Mouse (Mus musculus) limb, embryonic 10.5 days (tissue): ENCODE measurements at regions not wholly inside any gene's neighbourhood (a gene's known extent, or its start where the extent isn't known, plus 50 kb on each side); places are given as distances from the start of the nearest gene placed in this dataset.

Experiments
- DNase-seq: peaks from one replicate; pipeline ENCODE4 v3.0.0-alpha.2; 2017; ENCODE audit warnings: low spot score
- H3K27ac ChIP-seq: fragments of 300-500 bp; sonication (generic); 2 replicates; pipeline ENCODE4 v1.5.1; 2016; ENCODE audit warnings: mild to moderate bottlenecking
- H3K27me3 ChIP-seq: fragments of 300-500 bp; sonication (generic); 2 replicates; pipeline ENCODE4 v1.6.1; 2016; ENCODE audit warnings: low read depth, mild to moderate bottlenecking; ENCODE audit not compliant: poor library complexity, severe bottlenecking
- H3K36me3 ChIP-seq: fragments of 300-500 bp; sonication (generic); 2 replicates; pipeline ENCODE4 v1.6.1; 2016; ENCODE audit warnings: mild to moderate bottlenecking, moderate library complexity
- H3K4me1 ChIP-seq: fragments of 300-500 bp; sonication (generic); 2 replicates; pipeline ENCODE4 v1.6.1; 2016
- H3K4me3 ChIP-seq: fragments of 300-500 bp; sonication (generic); 2 replicates; pipeline ENCODE4 v1.5.1; 2016; ENCODE audit warnings: mild to moderate bottlenecking, moderate library complexity
- H3K9me3 ChIP-seq: fragments of 300-500 bp; sonication (generic); replicated peaks from 2 replicates; pipeline ENCODE4 v1.6.1; 2016; ENCODE audit warnings: mild to moderate bottlenecking
- WGBS: fragments of 180-500 bp; shearing (Covaris S2); methylation state at CpG from one replicate; pipeline ENCODE4 v1.1.7; 2016; 5-methylcytosine and 5-hydroxymethylcytosine counted together

DNA sequence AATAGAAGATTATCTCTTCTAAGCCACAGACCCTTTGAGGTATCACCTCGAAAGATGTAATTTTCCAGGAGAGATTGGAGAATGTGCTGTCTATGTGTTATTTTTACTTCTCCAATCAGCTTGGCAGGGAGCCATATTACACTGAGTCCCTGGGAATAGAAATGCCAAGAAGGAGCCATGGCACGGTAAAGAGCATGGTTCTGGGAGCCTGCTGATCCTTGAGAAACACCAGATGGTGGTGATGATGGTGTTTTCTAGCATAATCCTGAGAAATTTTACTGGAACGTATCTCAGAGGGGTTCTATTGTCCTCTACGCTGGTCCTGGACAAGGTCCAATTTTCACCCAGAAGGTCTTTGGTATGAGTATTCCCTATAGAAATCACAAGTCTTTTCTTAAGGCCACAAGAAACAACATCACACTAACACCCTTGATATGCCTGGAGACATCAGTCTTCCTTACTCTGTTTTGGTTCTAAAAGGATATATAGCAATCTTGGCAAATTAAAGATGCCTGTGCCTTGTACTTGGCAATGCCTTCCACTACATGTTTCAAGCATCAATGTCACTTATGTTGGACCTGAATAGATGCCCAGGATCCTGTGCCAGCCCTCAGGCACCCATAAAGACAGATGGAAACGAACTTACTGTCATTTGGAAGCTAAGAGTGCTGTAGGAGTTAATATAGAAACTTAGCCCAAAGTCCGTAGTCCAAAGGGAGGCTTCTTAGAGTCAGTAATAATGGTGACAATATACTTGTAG, 1449.8 kb upstream of the Lrrc6 start:
- no peak overlapping the region for H3K4me3 ChIP-seq
- DNase-seq: no peak
- 88% methylated on average over 6 of the region's 6 CpGs for WGBS

DNA sequence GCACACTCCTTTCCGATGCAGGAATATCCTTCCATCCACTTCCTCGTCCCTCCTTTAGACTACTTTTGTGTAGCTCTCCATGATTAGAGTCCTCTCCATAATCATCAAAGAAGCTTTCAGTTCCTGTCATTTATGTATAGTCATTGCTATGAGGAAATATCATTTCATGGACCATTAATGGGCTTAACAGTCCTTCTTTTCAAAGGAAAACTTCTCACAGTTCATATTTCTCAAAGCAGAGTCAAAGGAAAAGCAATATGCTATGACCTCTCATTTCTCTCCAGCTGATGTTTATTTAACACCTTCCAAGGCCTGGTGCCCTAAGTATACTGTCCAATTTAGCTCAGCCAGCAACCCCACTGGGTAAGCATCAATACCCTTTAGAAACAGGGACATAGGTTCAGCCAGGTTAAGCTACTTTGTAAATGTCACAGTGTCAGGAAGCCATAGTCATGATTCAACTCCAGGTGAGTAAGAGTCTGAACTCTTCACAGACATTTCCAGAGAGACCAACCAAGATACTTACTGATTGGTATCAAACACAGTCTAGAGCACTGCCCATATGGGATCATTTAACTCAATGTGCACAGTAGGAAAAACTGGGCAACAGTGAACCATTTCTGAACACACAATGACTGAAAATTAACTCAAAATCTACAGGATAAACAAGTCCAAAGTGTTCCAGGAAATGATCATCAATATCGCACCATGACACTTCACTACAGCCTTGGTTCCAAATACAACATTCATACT, 1443.8 kb upstream of the Lrrc6 start:
- Histone ChIP-seq H3K4me1 (no peaks in the 10 kb centered on the region), H3K9me3 (no peaks in the 10 kb centered on the region), H3K36me3 (no peaks in the 10 kb centered on the region), H3K4me3 (no peak overlapping the region), H3K27ac (no peak overlapping the region), H3K27me3 (no peaks in the 10 kb centered on the region)
- 90% methylated on average over 3 of the region's 3 CpGs for WGBS
- DNase-seq: no peak

More for the DNA sequence above, 1449.8 kb upstream of the Lrrc6 start:
- Histone ChIP-seq H3K36me3 (no peaks in the 10 kb centered on the region), H3K4me1 (no peaks in the 10 kb centered on the region), H3K9me3 (no peaks in the 10 kb centered on the region), H3K27ac (no peak overlapping the region), H3K27me3 (no peaks in the 10 kb centered on the region)

DNA sequence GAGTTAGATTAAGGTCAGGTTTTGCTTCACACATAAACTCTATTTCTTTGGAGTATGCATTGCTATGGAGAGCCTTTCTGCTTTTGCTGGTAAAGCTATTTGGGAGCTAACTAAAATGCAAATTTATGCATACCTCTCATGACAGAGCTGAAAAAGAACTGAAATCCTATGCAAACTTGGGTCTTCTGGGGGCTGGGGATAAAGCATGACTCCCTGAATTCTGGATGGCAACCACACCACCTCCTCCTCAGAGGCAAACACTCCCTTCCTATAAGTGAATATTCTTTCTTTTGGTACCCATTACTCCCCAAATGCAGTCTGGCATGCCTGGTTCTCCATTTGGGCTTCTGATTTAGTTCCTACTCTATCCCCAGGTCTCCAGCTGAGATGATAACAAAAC, 1442.3 kb upstream of the Lrrc6 start:
- no peaks in the 10 kb centered on the region for H3K36me3 ChIP-seq
- no peaks in the 10 kb centered on the region for H3K27me3 ChIP-seq
- H3K27ac ChIP-seq: no peak overlapping the region
- no peak for DNase-seq
- no peaks in the 10 kb centered on the region for H3K9me3 ChIP-seq
- no peak overlapping the region for H3K4me3 ChIP-seq
- no peaks in the 10 kb centered on the region for H3K4me1 ChIP-seq

DNA sequence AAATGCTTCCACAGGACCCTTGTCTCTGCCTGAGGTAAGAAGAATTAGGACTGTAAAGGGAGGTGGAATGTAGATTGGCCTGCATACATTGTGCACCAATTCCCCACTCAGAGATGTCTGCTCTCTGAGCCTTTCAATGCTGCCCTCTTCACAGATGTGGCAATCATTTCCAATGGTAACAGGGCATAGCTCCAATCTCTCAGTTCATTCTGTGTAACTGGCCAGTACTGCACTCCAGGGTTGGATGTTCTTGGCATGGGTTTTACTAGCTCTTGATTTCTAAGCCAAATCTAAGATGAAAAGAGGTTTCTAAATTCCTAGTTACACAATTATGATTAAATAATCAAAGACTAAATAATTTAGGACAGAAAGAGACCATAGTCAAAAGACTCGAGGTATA, 1439.8 kb upstream of the Lrrc6 start:
- Histone ChIP-seq H3K27me3 (no peaks in the 10 kb centered on the region), H3K9me3 (no peaks in the 10 kb centered on the region), H3K4me3 (no peak overlapping the region), H3K4me1 (no peaks in the 10 kb centered on the region), H3K27ac (no peak overlapping the region), H3K36me3 (no peaks in the 10 kb centered on the region)
- 96% methylated on average over 1 of the region's 1 CpGs for WGBS
- no peak for DNase-seq

DNA sequence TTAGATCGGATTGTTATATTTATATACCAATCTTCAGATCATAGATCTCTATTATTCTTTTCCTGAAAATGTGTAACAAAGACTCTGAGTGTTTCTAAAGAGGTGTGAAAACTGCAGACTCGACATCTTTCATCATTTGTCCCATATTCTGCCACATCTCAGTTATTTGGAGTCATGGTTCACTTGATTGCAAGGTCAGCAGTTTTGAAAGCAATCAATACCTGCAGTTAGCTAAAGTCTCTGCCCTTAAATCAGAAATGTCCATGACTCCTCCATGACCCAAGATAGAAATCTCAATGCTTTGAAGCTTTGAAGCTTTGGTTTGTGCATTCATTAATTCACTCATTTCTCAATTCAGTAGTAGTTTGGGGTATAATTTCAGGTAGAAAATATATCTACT, 1424.2 kb upstream of the Lrrc6 start:
- no peak for DNase-seq
- WGBS: 74% methylated on average over 2 of the region's 2 CpGs
- H3K4me1 ChIP-seq: no peaks in the 10 kb centered on the region

DNA sequence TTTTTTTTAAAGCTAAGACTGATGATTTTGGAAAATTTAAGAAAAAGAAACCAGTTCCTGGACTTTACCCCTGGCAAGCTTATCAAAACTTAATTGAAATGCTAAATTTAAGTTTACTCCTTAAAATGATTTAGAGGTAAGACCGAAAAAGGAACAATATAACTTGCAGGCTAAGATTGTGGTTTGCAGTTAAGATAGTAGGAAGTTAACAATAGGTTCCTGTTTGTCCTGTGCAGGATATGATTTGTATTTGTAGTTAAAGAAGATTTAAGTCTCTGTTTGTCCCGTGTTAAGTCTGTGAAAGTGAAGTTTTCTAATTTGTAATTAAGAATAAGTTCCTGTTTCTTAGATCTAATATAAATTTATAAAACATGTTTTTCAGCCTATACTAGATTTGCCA, 1406.3 kb upstream of the Lrrc6 start:
- WGBS: 86% methylated on average over 2 of the region's 2 CpGs
- no peak for DNase-seq
- Histone ChIP-seq H3K36me3 (no peaks in the 10 kb centered on the region), H3K9me3 (no peaks in the 10 kb centered on the region), H3K4me3 (no peak overlapping the region), H3K27ac (no peak overlapping the region), H3K4me1 (no peaks in the 10 kb centered on the region), H3K27me3 (no peaks in the 10 kb centered on the region)

More for the DNA sequence above, 1424.2 kb upstream of the Lrrc6 start:
- Histone ChIP-seq H3K27ac (no peak overlapping the region), H3K27me3 (no peaks in the 10 kb centered on the region), H3K36me3 (no peaks in the 10 kb centered on the region), H3K4me3 (no peak overlapping the region), H3K9me3 (no peaks in the 10 kb centered on the region)

DNA sequence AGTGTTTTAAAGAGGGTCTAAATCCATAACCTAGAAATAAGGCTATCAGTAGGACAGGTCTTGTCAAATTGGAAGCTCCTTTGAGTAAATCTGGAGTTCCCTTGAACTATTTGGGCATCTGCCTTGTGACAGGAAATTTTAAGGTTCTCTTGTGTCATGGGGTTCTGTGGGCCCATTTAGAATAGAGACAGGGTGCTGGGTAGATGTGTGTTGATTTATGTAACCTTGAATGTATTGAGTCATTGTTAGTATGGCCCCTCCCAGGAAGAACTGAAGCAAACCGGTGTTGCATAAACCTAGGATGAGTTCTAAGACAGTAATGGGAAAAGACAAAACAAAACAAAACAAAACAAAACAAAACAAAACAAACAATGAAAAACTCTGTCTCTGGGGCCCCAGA, 1404.6 kb upstream of the Lrrc6 start:
- WGBS: 95% methylated on average over 1 of the region's 1 CpGs
- no peak for DNase-seq
- H3K4me1 ChIP-seq: no peaks in the 10 kb centered on the region
- H3K4me3 ChIP-seq: no peak overlapping the region
- no peaks in the 10 kb centered on the region for H3K27me3 ChIP-seq
- no peak overlapping the region for H3K27ac ChIP-seq
- H3K36me3 ChIP-seq: no peaks in the 10 kb centered on the region
- no peaks in the 10 kb centered on the region for H3K9me3 ChIP-seq

DNA sequence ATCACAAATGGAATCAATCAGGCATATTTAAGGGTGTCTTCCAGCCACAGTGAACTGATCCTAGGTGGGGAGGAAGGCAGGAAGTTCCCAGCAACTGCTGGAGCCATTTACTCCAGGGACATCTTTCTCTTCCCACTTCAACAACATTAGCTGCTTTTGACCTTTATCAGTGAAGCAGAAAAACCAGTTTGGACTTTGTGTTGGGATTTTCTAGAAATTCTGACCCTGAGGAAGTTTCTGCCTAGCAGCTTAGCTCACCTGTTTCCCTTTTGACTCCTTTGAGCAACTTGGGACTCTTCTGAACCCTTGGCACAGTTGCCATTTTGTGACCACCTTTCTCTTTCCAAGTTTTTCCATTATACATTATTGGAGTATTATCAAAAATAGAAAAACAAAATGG, 1403.9 kb upstream of the Lrrc6 start:
- no peaks in the 10 kb centered on the region for H3K27me3 ChIP-seq
- H3K36me3 ChIP-seq: no peaks in the 10 kb centered on the region
- DNase-seq: no peak
- no peaks in the 10 kb centered on the region for H3K4me1 ChIP-seq
- H3K27ac ChIP-seq: no peak overlapping the region
- no peaks in the 10 kb centered on the region for H3K9me3 ChIP-seq
- H3K4me3 ChIP-seq: no peak overlapping the region

DNA sequence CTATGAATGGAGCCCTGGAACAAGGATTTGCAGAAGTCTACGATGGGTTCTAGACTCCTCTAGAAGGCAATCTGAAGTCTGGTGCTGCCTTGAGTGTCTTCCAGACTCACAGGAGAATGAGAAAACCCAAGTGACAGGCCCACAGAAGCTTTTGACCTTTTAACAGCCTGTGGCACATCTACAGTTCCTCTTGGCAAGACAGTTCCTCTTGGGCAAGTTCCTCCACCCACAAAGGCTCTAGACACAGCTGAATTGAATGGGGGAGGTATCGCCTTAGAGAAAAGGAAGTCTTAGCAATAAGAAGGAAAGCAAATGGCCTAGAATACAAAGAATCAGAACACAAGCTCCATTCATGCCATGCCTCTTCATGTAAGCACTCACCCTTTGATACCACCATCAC, 1402.3 kb upstream of the Lrrc6 start:
- H3K27me3 ChIP-seq: no peaks in the 10 kb centered on the region
- 89% methylated on average over 2 of the region's 2 CpGs for WGBS
- H3K36me3 ChIP-seq: no peaks in the 10 kb centered on the region
- no peak for DNase-seq
- no peak overlapping the region for H3K4me3 ChIP-seq
- no peaks in the 10 kb centered on the region for H3K4me1 ChIP-seq
- no peak overlapping the region for H3K27ac ChIP-seq
- no peaks in the 10 kb centered on the region for H3K9me3 ChIP-seq

DNA sequence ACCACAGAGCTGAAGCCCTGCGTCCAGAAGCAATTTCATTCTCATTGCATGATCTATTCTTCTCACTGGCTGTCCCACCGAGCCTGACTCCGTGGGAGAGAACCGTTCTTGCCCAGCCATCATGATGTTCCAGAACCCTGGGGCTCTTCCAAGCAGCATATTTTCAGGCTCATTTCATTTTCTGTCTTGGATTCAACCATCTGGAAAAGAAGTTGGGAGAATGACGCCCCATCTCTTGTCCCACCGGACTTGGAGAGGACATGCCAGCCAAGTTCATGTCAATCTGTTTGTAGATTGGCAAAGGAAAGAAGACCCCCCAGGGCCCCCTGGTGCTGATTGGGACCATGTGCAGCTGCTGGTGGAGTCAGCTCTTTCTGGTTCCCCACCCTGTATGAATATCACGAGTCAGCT, 1400.5 kb upstream of the Lrrc6 start:
- DNase-seq: no peak
- WGBS: 93% methylated on average over 7 of the region's 7 CpGs
- Histone ChIP-seq H3K4me1 (no peaks in the 10 kb centered on the region), H3K4me3 (no peak overlapping the region), H3K27me3 (no peaks in the 10 kb centered on the region), H3K27ac (no peak overlapping the region), H3K9me3 (no peaks in the 10 kb centered on the region), H3K36me3 (no peaks in the 10 kb centered on the region)

DNA sequence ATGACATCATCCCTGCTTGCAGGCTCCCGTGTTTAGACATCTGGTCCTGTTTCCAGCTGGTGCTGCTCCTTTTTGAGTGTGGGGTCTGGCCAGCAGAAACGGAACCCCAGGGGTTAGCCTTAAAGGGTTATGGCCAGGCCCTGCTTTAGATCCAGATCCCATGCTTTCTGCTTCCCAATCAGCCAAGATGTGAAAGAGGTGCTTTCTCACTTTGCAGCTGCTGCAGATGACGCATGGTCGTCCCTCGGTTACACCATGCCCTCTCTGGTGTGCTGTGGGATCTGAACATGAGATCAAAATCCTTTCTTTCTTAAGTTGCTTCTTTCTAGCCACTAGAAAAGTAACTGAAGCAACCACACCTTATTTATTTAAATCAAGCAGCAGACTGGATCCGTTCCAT, 1399.1 kb upstream of the Lrrc6 start:
- no peak for DNase-seq
- no peaks in the 10 kb centered on the region for H3K4me1 ChIP-seq
- 73% methylated on average over 6 of the region's 6 CpGs for WGBS
- H3K4me3 ChIP-seq: no peak overlapping the region
- no peaks in the 10 kb centered on the region for H3K9me3 ChIP-seq
- no peaks in the 10 kb centered on the region for H3K27me3 ChIP-seq
- H3K27ac ChIP-seq: no peak overlapping the region
- no peaks in the 10 kb centered on the region for H3K36me3 ChIP-seq

DNA sequence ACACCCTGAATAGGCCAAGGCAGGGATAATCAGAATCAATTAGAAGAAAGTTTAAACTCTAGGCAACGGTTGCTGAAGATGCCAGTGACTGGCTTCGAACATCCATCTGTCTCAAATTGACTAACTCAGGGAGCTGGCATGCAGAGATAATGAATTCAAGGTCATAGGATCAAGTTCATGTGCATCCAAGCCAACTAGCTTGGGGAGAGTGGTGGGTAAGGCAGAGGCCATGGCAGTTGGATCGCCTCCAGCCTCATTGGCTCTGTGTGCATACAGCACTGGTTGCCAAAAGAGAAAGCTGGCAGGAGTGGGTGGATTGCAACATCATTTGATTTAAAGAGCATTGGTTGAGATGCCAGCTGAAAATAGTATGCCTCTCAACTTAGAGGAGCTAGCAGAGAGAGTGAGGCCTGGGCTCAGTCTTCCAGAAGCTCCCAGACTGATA, 1398.3 kb upstream of the Lrrc6 start:
- no peak overlapping the region for H3K4me3 ChIP-seq
- no peaks in the 10 kb centered on the region for H3K36me3 ChIP-seq
- no peak for DNase-seq
- H3K27ac ChIP-seq: no peak overlapping the region
- H3K9me3 ChIP-seq: no peaks in the 10 kb centered on the region
- no peaks in the 10 kb centered on the region for H3K27me3 ChIP-seq
- WGBS: 84% methylated on average over 3 of the region's 3 CpGs
- no peaks in the 10 kb centered on the region for H3K4me1 ChIP-seq

DNA sequence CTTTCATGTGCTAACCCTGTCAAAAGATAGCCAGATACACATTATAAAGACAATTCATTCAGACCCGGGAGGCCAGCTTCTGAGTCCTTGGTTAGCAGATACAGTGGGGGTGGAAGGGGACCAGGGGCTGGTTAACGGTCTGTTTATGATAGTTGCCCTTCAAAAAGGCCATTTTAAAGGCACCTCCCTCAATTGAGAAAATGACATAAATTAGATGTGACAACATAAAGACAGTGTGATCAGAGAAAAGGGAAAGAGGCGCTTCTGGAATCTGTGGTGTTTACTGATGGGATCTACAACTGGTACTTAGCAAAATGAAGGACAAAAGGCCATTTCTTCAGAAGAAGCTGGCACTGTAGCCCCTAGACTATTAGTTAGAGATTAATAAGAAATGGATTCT, 1391.4 kb upstream of the Lrrc6 start:
- Histone ChIP-seq H3K36me3 (no peaks in the 10 kb centered on the region), H3K27me3 (no peaks in the 10 kb centered on the region), H3K9me3 (no peaks in the 10 kb centered on the region), H3K4me1 (no peaks in the 10 kb centered on the region), H3K4me3 (no peak overlapping the region), H3K27ac (no peak overlapping the region)
- no peak for DNase-seq
- WGBS: 47% methylated on average over 3 of the region's 3 CpGs
